Mouse (Mus musculus): ENCODE data around the gene Oma1. TPM values are rescaled to one million over a fixed set of nuclear protein-coding genes. Genes with fewer than 3 reads are reported as not detected.

The Oma1 gene
- 10.3 and 11.4 TPM in 2 replicates for polyA plus RNA-seq (2015; fragmentation: Nextera tagmentation; extraction: Ambion mirVana)

DNA sequence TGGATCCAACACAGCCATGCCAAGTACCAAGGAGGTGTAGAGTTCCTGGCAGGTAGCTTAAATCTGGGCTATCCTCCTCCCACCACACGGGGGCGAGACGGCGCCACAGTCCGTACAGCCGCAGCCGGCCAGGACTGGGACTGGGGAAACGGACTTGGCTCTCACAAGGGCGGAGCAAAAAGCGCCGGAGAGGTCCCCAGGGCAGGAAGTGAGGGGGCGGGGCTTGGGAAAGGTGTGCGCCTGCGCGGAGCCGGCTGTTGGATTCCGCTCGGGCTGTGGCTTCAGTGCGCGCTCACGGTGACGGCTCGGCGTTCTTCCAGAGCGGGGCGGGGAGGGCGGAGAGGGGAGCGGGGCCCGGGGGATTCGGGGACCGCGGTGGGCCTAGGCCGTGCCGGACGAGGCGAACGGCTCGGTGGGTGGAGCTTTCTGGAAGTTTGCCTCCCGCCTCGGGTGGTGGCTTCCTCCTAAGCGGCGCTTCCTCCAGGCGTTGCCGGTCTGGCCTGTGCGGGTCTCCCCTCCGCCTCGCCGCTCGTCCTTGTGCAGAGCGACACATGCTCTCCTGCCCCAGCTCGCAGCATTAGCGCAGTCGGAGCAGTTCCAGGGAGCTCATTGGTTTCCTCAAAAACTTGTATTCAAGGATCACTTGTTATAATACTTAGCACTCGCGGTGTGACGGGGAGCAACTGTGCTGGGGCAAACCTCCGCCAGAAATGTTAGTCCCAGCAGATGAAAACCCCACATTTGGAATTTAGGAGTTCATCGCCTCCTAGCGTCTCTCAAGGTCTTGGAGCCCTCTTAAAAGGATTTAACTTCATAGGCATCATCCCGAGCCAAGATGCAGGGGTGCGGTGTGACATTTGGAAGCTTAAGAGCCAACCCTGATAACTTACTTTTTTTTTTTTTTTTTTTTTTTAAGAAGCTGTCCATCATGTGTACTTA, at the start of gene Oma1:
TSS of gene Oma1 (plus strand) at position 226 of the 939 bp plus-strand sequence.
- H3K27ac ChIP-seq (ENCODE audit: low read depth) = peak within 1 kb of the TSS; percentile 90
- no peaks in the 10 kb centered on the region for H3K27me3 ChIP-seq (ENCODE audit: insufficient read depth, low read length)
- no peaks in the 10 kb centered on the region for H3K36me3 ChIP-seq (replicated peaks; ENCODE audit: insufficient read depth, low read length)
- H3K4me2 ChIP-seq (ENCODE audit: low read depth, low read length) = peak within 1 kb of the TSS; percentile 86
- ATAC-seq (peak; percentile 99), DNase-seq (peak; percentile 99)
- peak within 1 kb of the TSS; percentile 77 for H3K9ac ChIP-seq (replicated peaks)
- peak; percentile 97 for TF ChIP-seq CTCF (IDR thresholded peaks at IDR 0.05; ENCODE audit: low read depth)
- TF ChIP-seq EP300 (IDR thresholded peaks at IDR 0.05; ENCODE audit: low read depth) = no peak
- peak within 1 kb of the TSS; percentile 64 for H3K4me3 ChIP-seq (ENCODE audit: low read depth, low read length)
- H3K9me3 ChIP-seq (ENCODE audit: low read length) = no peaks in the 10 kb centered on the region
- no peaks in the 10 kb centered on the region; the same call in 1 of the 2 replicates for H3K4me1 ChIP-seq (ENCODE audit: insufficient read depth)
- WGBS (ENCODE audit: insufficient replicate concordance) = under 1% methylated on average over 52 of the region's 61 CpGs

DNA sequence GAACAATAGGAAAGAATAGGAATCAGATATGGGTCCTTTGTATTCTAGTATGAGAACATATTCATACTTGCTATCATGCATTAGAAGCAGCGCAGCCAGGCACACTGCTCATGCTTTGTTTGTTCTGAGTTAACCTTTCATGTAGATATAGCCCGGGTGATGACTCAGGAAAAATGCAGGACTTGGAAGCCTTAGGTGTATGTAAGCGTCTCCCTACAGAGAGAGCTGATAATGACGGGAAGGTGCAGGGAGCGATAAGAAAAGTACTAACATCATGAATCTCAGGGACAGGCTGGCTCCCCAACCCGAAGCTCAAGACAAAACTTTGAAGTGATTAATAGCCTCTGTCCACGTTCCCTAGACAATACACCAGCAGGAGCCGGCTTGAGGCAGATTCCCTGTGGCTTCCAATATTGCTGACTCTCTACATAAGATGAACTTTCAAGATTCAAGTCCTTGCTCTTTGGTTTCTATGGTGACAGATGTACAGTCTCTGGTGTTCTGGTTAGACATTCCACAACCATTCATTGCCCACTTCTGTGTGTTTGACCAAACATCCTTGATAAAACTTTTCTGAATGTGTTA, 49.7 kb upstream of the Oma1 start:
- peak; percentile 29; the same call in 1 of the 2 replicates for ATAC-seq
- Histone ChIP-seq H3K36me3 (replicated peaks; ENCODE audit: insufficient read depth, low read length) (no peaks in the 10 kb centered on the region), H3K4me2 (ENCODE audit: low read depth, low read length) (no peak overlapping the region), H3K4me1 (ENCODE audit: insufficient read depth) (peaks cover 5% of the 10 kb centered on the region), H3K27ac (ENCODE audit: low read depth) (no peak overlapping the region), H3K9me3 (ENCODE audit: low read length) (no peaks in the 10 kb centered on the region), H3K9ac (replicated peaks) (no peak overlapping the region), H3K27me3 (ENCODE audit: insufficient read depth, low read length) (no peaks in the 10 kb centered on the region), H3K4me3 (ENCODE audit: low read depth, low read length) (no peak overlapping the region)
- WGBS (ENCODE audit: insufficient replicate concordance) = 24% methylated on average over 8 of the region's 8 CpGs
- DNase-seq = no peak
- TF ChIP-seq EP300 (IDR thresholded peaks at IDR 0.05; ENCODE audit: low read depth) = no peak
- no peak for TF ChIP-seq CTCF (IDR thresholded peaks at IDR 0.05; ENCODE audit: low read depth)

DNA sequence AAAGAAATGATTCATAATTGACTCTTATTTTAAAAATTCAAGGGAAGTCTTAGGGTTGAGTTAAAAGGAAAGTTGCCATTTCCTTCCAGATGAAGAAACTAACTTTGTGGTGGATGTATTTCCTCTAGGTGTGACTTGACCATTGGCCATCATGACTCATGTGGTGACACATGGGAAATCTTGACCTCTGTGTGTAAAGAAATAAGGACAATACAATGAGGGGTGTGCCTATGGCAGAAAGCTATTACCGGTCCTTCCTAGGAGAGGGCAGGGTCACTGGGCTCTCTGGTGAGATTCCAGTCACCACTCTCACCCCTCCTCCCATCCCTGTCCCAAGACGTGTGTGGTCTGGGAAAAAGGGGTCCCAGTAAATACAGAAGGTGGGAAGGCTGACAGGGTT, 48.4 kb upstream of the Oma1 start:
- no peak overlapping the region for H3K27ac ChIP-seq (ENCODE audit: low read depth)
- H3K9me3 ChIP-seq (ENCODE audit: low read length) = no peaks in the 10 kb centered on the region
- H3K4me1 ChIP-seq (ENCODE audit: insufficient read depth) = peaks cover 5% of the 10 kb centered on the region
- H3K4me3 ChIP-seq (ENCODE audit: low read depth, low read length) = no peak overlapping the region
- no peaks in the 10 kb centered on the region for H3K27me3 ChIP-seq (ENCODE audit: insufficient read depth, low read length)
- ATAC-seq = no peak
- no peak for DNase-seq
- TF ChIP-seq CTCF (IDR thresholded peaks at IDR 0.05; ENCODE audit: low read depth) = no peak
- no peak for TF ChIP-seq EP300 (IDR thresholded peaks at IDR 0.05; ENCODE audit: low read depth)
- no peak overlapping the region for H3K4me2 ChIP-seq (ENCODE audit: low read depth, low read length)
- no peak overlapping the region for H3K9ac ChIP-seq (replicated peaks)
- WGBS (ENCODE audit: insufficient replicate concordance) = 55% methylated on average over 2 of the region's 2 CpGs
- H3K36me3 ChIP-seq (replicated peaks; ENCODE audit: insufficient read depth, low read length) = no peaks in the 10 kb centered on the region

DNA sequence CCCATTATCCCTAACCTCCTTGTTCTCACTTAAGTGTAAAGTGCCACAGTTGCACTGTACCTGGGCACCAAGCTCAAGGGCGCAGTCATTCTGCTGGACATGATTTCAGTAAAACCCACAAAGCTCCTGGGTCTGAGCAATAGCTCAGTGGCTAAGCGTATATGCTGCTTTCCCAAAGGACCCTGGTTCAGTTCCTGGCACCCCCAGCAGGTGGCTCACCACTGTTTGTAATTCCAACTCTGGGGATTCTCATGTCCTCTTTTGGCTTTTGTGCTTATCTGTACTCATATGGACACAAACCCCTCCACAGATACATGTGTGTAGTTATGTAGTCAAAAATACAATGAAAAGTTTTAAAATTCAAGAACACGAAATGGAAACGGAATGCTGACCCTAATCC, 44.3 kb upstream of the Oma1 start:
- TF ChIP-seq CTCF (IDR thresholded peaks at IDR 0.05; ENCODE audit: low read depth) (peak; percentile 24), EP300 (IDR thresholded peaks at IDR 0.05; ENCODE audit: low read depth) (no peak)
- ATAC-seq = no peak
- WGBS (ENCODE audit: insufficient replicate concordance) = 82% methylated on average over 4 of the region's 4 CpGs

DNA sequence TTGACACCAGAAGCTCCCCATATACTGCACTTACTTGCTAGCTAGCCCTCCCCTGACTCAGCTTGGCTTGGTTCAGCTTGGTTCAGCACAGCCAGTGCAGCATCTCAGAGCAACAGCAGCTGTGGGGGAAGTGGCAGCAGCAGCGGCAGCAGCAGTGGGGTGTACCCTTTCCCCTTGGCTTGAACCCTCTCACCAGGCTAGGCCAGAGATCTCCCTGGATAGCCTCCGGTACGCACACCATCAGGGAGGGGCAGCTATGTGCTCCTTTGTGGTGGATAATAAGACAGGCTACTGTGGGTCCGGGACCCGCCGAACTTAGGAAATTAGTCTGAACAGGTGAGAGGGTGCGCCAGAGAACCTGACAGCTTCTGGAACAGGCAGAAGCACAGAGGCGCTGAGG, 40.6 kb upstream of the Oma1 start:
- H3K9me3 ChIP-seq (ENCODE audit: low read length) = no peaks in the 10 kb centered on the region
- no peaks in the 10 kb centered on the region for H3K4me1 ChIP-seq (ENCODE audit: insufficient read depth)
- no peak for TF ChIP-seq EP300 (IDR thresholded peaks at IDR 0.05; ENCODE audit: low read depth)
- no peak for TF ChIP-seq CTCF (IDR thresholded peaks at IDR 0.05; ENCODE audit: low read depth)
- DNase-seq (no peak), ATAC-seq (no peak)
- WGBS (ENCODE audit: insufficient replicate concordance) = 73% methylated on average over 6 of the region's 8 CpGs
- no peak overlapping the region for H3K4me2 ChIP-seq (ENCODE audit: low read depth, low read length)
- H3K4me3 ChIP-seq (ENCODE audit: low read depth, low read length) = no peak overlapping the region
- no peaks in the 10 kb centered on the region for H3K36me3 ChIP-seq (replicated peaks; ENCODE audit: insufficient read depth, low read length)
- no peak overlapping the region for H3K9ac ChIP-seq (replicated peaks)
- H3K27ac ChIP-seq (ENCODE audit: low read depth) = no peak overlapping the region
- H3K27me3 ChIP-seq (ENCODE audit: insufficient read depth, low read length) = no peaks in the 10 kb centered on the region

More for the DNA sequence above, 44.3 kb upstream of the Oma1 start:
- Histone ChIP-seq H3K9ac (replicated peaks) (no peak overlapping the region), H3K4me1 (ENCODE audit: insufficient read depth) (no peaks in the 10 kb centered on the region), H3K9me3 (ENCODE audit: low read length) (no peaks in the 10 kb centered on the region), H3K4me2 (ENCODE audit: low read depth, low read length) (no peak overlapping the region), H3K36me3 (replicated peaks; ENCODE audit: insufficient read depth, low read length) (no peaks in the 10 kb centered on the region), H3K27ac (ENCODE audit: low read depth) (no peak overlapping the region), H3K27me3 (ENCODE audit: insufficient read depth, low read length) (no peaks in the 10 kb centered on the region), H3K4me3 (ENCODE audit: low read depth, low read length) (no peak overlapping the region)
- no peak for DNase-seq

DNA sequence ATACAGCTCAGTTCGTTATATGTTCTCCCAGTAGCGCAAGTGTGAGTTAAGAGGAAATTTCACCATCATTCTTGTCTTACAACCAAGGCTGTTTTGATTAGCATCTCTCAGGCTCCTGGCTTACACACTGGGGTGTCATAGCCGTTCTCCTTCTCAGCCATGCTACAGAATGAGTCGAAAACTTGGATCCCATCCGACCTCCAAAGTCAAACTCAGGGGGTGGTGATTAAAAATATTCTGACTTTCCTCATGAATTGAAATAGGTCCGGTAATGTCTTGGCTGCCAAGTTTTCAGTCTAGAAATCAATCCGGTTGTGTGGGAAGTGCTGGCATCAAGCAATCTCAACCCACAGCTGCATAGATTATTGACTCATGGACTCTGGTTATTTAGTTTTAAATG, 25.3 kb upstream of the Oma1 start:
- Histone ChIP-seq H3K27me3 (ENCODE audit: insufficient read depth, low read length) (no peaks in the 10 kb centered on the region), H3K4me2 (ENCODE audit: low read depth, low read length) (no peak overlapping the region), H3K4me1 (ENCODE audit: insufficient read depth) (no peaks in the 10 kb centered on the region), H3K36me3 (replicated peaks; ENCODE audit: insufficient read depth, low read length) (no peaks in the 10 kb centered on the region), H3K4me3 (ENCODE audit: low read depth, low read length) (no peak overlapping the region), H3K9ac (replicated peaks) (no peak overlapping the region), H3K9me3 (ENCODE audit: low read length) (no peaks in the 10 kb centered on the region), H3K27ac (ENCODE audit: low read depth) (no peak overlapping the region)
- WGBS (ENCODE audit: insufficient replicate concordance) = 78% methylated on average over 7 of the region's 7 CpGs
- TF ChIP-seq EP300 (IDR thresholded peaks at IDR 0.05; ENCODE audit: low read depth) (no peak), CTCF (IDR thresholded peaks at IDR 0.05; ENCODE audit: low read depth) (no peak)
- DNase-seq (no peak), ATAC-seq (no peak)

All from liver, postnatal 0 days (tissue).